In genomic region chr5:63821176-63821575, GRCm38 (mm10) we compare ENCODE assay signal across 10 mouse cellular contexts. TPM values are rescaled to one million over a fixed set of nuclear protein-coding genes. Genes with fewer than 3 reads are reported as not detected.
DNase-seq lines count a peak whose midpoint lies in the region; ATAC-seq and TF ChIP-seq lines count a peak whose summit lies in the region.
"Had no signal": no experiment of that assay in that cellular context is flagged by ENCODE, and none has a peak within 500 bp of the region (broad histone marks: within the 10 kb centered on the region; RNA-seq: fewer than 3 reads in every experiment).

No protein-coding gene starts in this region.

- DNase-seq in thymus, adult 2 months, result peak; percentile 17
- DNase-seq in thymus, postnatal 10 days (ENCODE audit: low spot score in 2 of 2), result no peak
- DNase-seq in lung, postnatal 10 days, result peak; percentile 34
- DNase-seq in retina, embryonic 14.5 days (ENCODE audit: low spot score), result no peak
- no peak for DNase-seq in left cerebral cortex, adult 9 months (ENCODE audit: low spot score in 2 of 2)
- no peak for DNase-seq in testis, postnatal 14 days (ENCODE audit: low spot score)
- DNase-seq: kidney, adult 8-10 months had no signal

- TF ChIP-seq CTCF in thymus, adult 2 months (IDR thresholded peaks at IDR 0.05; ENCODE audit: borderline replicate concordance, control insufficient read depth, extremely low read depth, insufficient read depth, low read length, poor library complexity), result no peak

- H3K4me1 ChIP-seq in thymus, adult 2 months (replicated peaks; ENCODE audit: control insufficient read depth, insufficient read depth, low read length), result no peaks in the 10 kb centered on the region
- H3K4me1 ChIP-seq: forebrain, embryonic 10.5 days had no signal

- H3K27me3 ChIP-seq in thymus, adult 2 months (ENCODE audit: control insufficient read depth, insufficient read depth, low read length), result no peaks in the 10 kb centered on the region

- ATAC-seq in granulocyte monocyte progenitor cell, adult 5-6 weeks (replicated peaks; ENCODE audit: poor library complexity, severe bottlenecking), result peak; percentile 80

- no peaks in the 10 kb centered on the region for H3K36me3 ChIP-seq in thymus, adult 2 months (ENCODE audit: control insufficient read depth, insufficient read depth, low read length)
- H3K36me3 ChIP-seq: forebrain, embryonic 10.5 days had no signal

- TF ChIP-seq POLR2A in thymus, adult 2 months (IDR thresholded peaks at IDR 0.05; ENCODE audit: control insufficient read depth, extremely low read depth, insufficient read depth, low read length, poor library complexity), result no peak

- no peak overlapping the region for H3K4me3 ChIP-seq in thymus, adult 2 months (ENCODE audit: control insufficient read depth, insufficient read depth, low read length)
- H3K4me3 ChIP-seq: forebrain, embryonic 10.5 days had no signal

- WGBS in thymus, adult 2 months, result 85% methylated on average over 5 of the region's 5 CpGs

- H3K27ac ChIP-seq in thymus, adult 2 months (ENCODE audit: control insufficient read depth, insufficient read depth, low read length), result no peak overlapping the region
- H3K27ac ChIP-seq: forebrain, embryonic 10.5 days had no signal

RNA-seq across cellular contexts. Expression of gene 0610040J01Rik, which starts 9.0 kb away (rescaled TPM):
- polyA plus RNA-seq in thymus, adult 2 months (2012; rRNA removed), result 1.2 and 1.8 TPM in 2 replicates
- total RNA-seq in granulocyte monocyte progenitor cell, adult 5-6 weeks (2014; fragmentation: Nextera tagmentation), result 7.8 and 13.1 TPM in 2 replicates
- total RNA-seq in granulocyte monocyte progenitor cell, adult 5-6 weeks (2017), result 4.7 and 5.6 TPM in 2 replicates
- total RNA-seq: MEL had no signal

Comparison
In these comparisons a context has a peak if more than half of its experiments do, and no peak if none do; other contexts are left out.
1. DNase-seq: peak in thymus, adult 2 months (single experiment) and lung, postnatal 10 days (single experiment); none in thymus, postnatal 10 days (0 of 2), retina, embryonic 14.5 days (single experiment), left cerebral cortex, adult 9 months (0 of 2) and testis, postnatal 14 days (single experiment).